Mouse (Mus musculus) kidney, postnatal 14 days (tissue): ENCODE data around the gene Spryd3.

ENCODE experiments used
- DNase-seq: peaks from one replicate; pipeline ENCODE4 v3.0.0; 2022; ENCODE audit warnings: mixed read lengths

Gene Spryd3

GRCm38 (mm10) chr15:102146089-102146488 lies 10.1 kb upstream of the Spryd3 start:
- DNase-seq = no peak

- no peak for DNase-seq
These were observed 9.3 kb upstream of the Spryd3 start for GRCm38 (mm10) chr15:102145330-102145729.

- no peak for DNase-seq
These were observed 8.7 kb upstream of the Spryd3 start for GRCm38 (mm10) chr15:102144726-102145125.

GRCm38 (mm10) chr15:102144274-102144711 lies 8.3 kb upstream of the Spryd3 start, which contains the start of gene Igfbp6:
TSS of gene Igfbp6 (plus strand) at chr15:102144362.
- no peak for DNase-seq

- no peak for DNase-seq
These were observed 7.2 kb upstream of the Spryd3 start for GRCm38 (mm10) chr15:102142914-102143912.

- no peak for DNase-seq
These were observed 5.1 kb upstream of the Spryd3 start for GRCm38 (mm10) chr15:102141120-102141519.

GRCm38 (mm10) chr15:102135522-102136128 lies 409 bp downstream of the Spryd3 start:
- no peak for DNase-seq

GRCm38 (mm10) chr15:102134709-102135108 lies 1.3 kb downstream of the Spryd3 start:
- no peak for DNase-seq

- DNase-seq = peak; percentile 40
These were observed 2.7 kb downstream of the Spryd3 start for GRCm38 (mm10) chr15:102133314-102133713.

GRCm38 (mm10) chr15:102126303-102126702 lies 9.7 kb downstream of the Spryd3 start:
- DNase-seq = peak; percentile 87

- no peak for DNase-seq
These were observed 15.5 kb downstream of the Spryd3 start for GRCm38 (mm10) chr15:102120530-102120929.

- DNase-seq = no peak
These were observed 16.2 kb downstream of the Spryd3 start for GRCm38 (mm10) chr15:102119831-102120170.

- no peak for DNase-seq
These were observed 16.8 kb downstream of the Spryd3 start for GRCm38 (mm10) chr15:102119121-102119830.

GRCm38 (mm10) chr15:102118591-102118990 lies 17.4 kb downstream of the Spryd3 start:
- no peak for DNase-seq

- DNase-seq = peak; percentile 71
These were observed 18.3 kb downstream of the Spryd3 start for GRCm38 (mm10) chr15:102117461-102118443.

GRCm38 (mm10) chr15:102116753-102117415 lies 19.1 kb downstream of the Spryd3 start:
- DNase-seq = no peak

- no peak for DNase-seq
These were observed 20.3 kb downstream of the Spryd3 start for GRCm38 (mm10) chr15:102115731-102116231.

GRCm38 (mm10) chr15:102114651-102115260 lies 21.3 kb downstream of the Spryd3 start:
- no peak for DNase-seq

GRCm38 (mm10) chr15:102113674-102114073 lies 22.4 kb downstream of the Spryd3 start:
- DNase-seq = no peak

GRCm38 (mm10) chr15:102112827-102113226 lies 23.2 kb downstream of the Spryd3 start:
- no peak for DNase-seq

GRCm38 (mm10) chr15:102112181-102112580 lies 23.9 kb downstream of the Spryd3 start:
- no peak for DNase-seq
